Mouse (Mus musculus): ENCODE data around the gene Rabgap1l. TPM values are rescaled to one million over a fixed set of nuclear protein-coding genes. Genes with fewer than 3 reads are reported as not detected.
A peak's percentile ranks its signal among the peaks of the same experiment; 100 is the strongest.

Rabgap1l gene
- polyA plus RNA-seq, 1 experiment from 2014 or later, result 21.3 TPM

GRCm38 (mm10) chr1:160249786-160250185 is 543.2 kb downstream of the Rabgap1l start:
- Histone ChIP-seq H3K36me3 (ENCODE audit: poor library complexity, severe bottlenecking) (no peaks in the 10 kb centered on the region), H3K9ac (no peak overlapping the region), H3K27me3 (no peaks in the 10 kb centered on the region), H3K27ac (no peak overlapping the region), H3K4me3 (no peak overlapping the region), H3K4me1 (0 out of 2 replicates have a peak, but pooled peaks cover 3% of the 10 kb centered on the region), H3K9me3 (replicated peaks) (no peaks in the 10 kb centered on the region), H3K4me2 (no peak overlapping the region)
- no peak for ATAC-seq
- WGBS, result 82% methylated on average over 3 of the region's 3 CpGs

- 81% methylated on average over 9 of the region's 9 CpGs for WGBS
- H3K27me3 ChIP-seq, result no peaks in the 10 kb centered on the region
- H3K4me2 ChIP-seq, result no peak overlapping the region
- ATAC-seq, result no peak
- H3K36me3 ChIP-seq (ENCODE audit: poor library complexity, severe bottlenecking), result no peaks in the 10 kb centered on the region
- H3K9me3 ChIP-seq (replicated peaks), result no peaks in the 10 kb centered on the region
- no peak overlapping the region for H3K9ac ChIP-seq
- no peak overlapping the region for H3K4me3 ChIP-seq
- H3K4me1 ChIP-seq, result 0 out of 2 replicates have a peak, but pooled peaks cover 3% of the 10 kb centered on the region
- H3K27ac ChIP-seq, result no peak overlapping the region
Observed at GRCm38 (mm10) chr1:160247473-160247872, 545.5 kb downstream of the Rabgap1l start.

GRCm38 (mm10) chr1:160246844-160247243 is 546.2 kb downstream of the Rabgap1l start:
- Histone ChIP-seq H3K27me3 (no peaks in the 10 kb centered on the region), H3K4me3 (no peak overlapping the region), H3K4me1 (0 out of 2 replicates have a peak, but pooled peaks cover 3% of the 10 kb centered on the region), H3K9me3 (replicated peaks) (no peaks in the 10 kb centered on the region), H3K9ac (no peak overlapping the region), H3K27ac (no peak overlapping the region), H3K4me2 (no peak overlapping the region), H3K36me3 (ENCODE audit: poor library complexity, severe bottlenecking) (no peaks in the 10 kb centered on the region)
- ATAC-seq, result peak; percentile 68; the same call in 1 of the 2 replicates
- WGBS, result 67% methylated on average over 4 of the region's 4 CpGs

GRCm38 (mm10) chr1:160245954-160246353 is 547.1 kb downstream of the Rabgap1l start:
- no peak for ATAC-seq
- no peaks in the 10 kb centered on the region for H3K36me3 ChIP-seq (ENCODE audit: poor library complexity, severe bottlenecking)
- no peaks in the 10 kb centered on the region for H3K27me3 ChIP-seq
- H3K4me1 ChIP-seq, result 0 out of 2 replicates have a peak, but pooled peaks cover 3% of the 10 kb centered on the region
- WGBS, result 80% methylated on average over 2 of the region's 2 CpGs
- no peak overlapping the region for H3K4me3 ChIP-seq
- H3K9me3 ChIP-seq (replicated peaks), result no peaks in the 10 kb centered on the region
- H3K4me2 ChIP-seq, result no peak overlapping the region
- no peak overlapping the region for H3K27ac ChIP-seq
- no peak overlapping the region for H3K9ac ChIP-seq

- Histone ChIP-seq H3K27ac (no peak overlapping the region), H3K9me3 (replicated peaks) (no peaks in the 10 kb centered on the region), H3K4me3 (no peak overlapping the region), H3K9ac (no peak overlapping the region), H3K27me3 (no peaks in the 10 kb centered on the region), H3K4me1 (0 out of 2 replicates have a peak, but pooled peaks cover 3% of the 10 kb centered on the region), H3K4me2 (no peak overlapping the region), H3K36me3 (ENCODE audit: poor library complexity, severe bottlenecking) (no peaks in the 10 kb centered on the region)
- no peak for ATAC-seq
- WGBS, result 92% methylated on average over 5 of the region's 5 CpGs
Observed at GRCm38 (mm10) chr1:160244689-160245088, 548.3 kb downstream of the Rabgap1l start.

- no peaks in the 10 kb centered on the region for H3K4me1 ChIP-seq
- H3K9me3 ChIP-seq (replicated peaks), result no peaks in the 10 kb centered on the region
- no peak overlapping the region for H3K4me3 ChIP-seq
- ATAC-seq, result no peak
- no peak overlapping the region for H3K4me2 ChIP-seq
- H3K27me3 ChIP-seq, result no peaks in the 10 kb centered on the region
- no peak overlapping the region for H3K9ac ChIP-seq
- H3K36me3 ChIP-seq (ENCODE audit: poor library complexity, severe bottlenecking), result no peaks in the 10 kb centered on the region
- no peak overlapping the region for H3K27ac ChIP-seq
- 87% methylated on average over 2 of the region's 2 CpGs for WGBS
Observed at GRCm38 (mm10) chr1:160240091-160240490, 552.9 kb downstream of the Rabgap1l start.

- WGBS, result 81% methylated on average over 1 of the region's 1 CpGs
- Histone ChIP-seq H3K4me2 (no peak overlapping the region), H3K9ac (no peak overlapping the region), H3K27ac (no peak overlapping the region), H3K4me3 (no peak overlapping the region), H3K36me3 (ENCODE audit: poor library complexity, severe bottlenecking) (no peaks in the 10 kb centered on the region), H3K4me1 (0 out of 2 replicates have a peak, but pooled peaks cover 3% of the 10 kb centered on the region), H3K27me3 (no peaks in the 10 kb centered on the region), H3K9me3 (replicated peaks) (no peaks in the 10 kb centered on the region)
- ATAC-seq, result no peak
Observed at GRCm38 (mm10) chr1:160238852-160239443, 554.1 kb downstream of the Rabgap1l start.

GRCm38 (mm10) chr1:160237981-160238380 is 555.0 kb downstream of the Rabgap1l start:
- H3K9me3 ChIP-seq (replicated peaks), result no peaks in the 10 kb centered on the region
- H3K4me1 ChIP-seq, result 0 out of 2 replicates have a peak, but pooled peaks cover 6% of the 10 kb centered on the region
- H3K27ac ChIP-seq, result no peak overlapping the region
- ATAC-seq, result no peak
- no peak overlapping the region for H3K4me2 ChIP-seq
- no peak overlapping the region for H3K9ac ChIP-seq
- no peaks in the 10 kb centered on the region for H3K27me3 ChIP-seq
- WGBS, result 96% methylated on average over 2 of the region's 2 CpGs
- H3K4me3 ChIP-seq, result no peak overlapping the region
- no peaks in the 10 kb centered on the region for H3K36me3 ChIP-seq (ENCODE audit: poor library complexity, severe bottlenecking)

GRCm38 (mm10) chr1:160233921-160234320 is 559.1 kb downstream of the Rabgap1l start:
- ATAC-seq, result no peak
- H3K4me2 ChIP-seq, result no peak overlapping the region
- no peaks in the 10 kb centered on the region for H3K36me3 ChIP-seq (ENCODE audit: poor library complexity, severe bottlenecking)
- H3K27me3 ChIP-seq, result no peaks in the 10 kb centered on the region
- H3K9me3 ChIP-seq (replicated peaks), result no peaks in the 10 kb centered on the region
- peaks cover 15% of the 10 kb centered on the region for H3K4me1 ChIP-seq
- no peak overlapping the region; the same call in 1 of the 2 replicates for H3K27ac ChIP-seq
- H3K4me3 ChIP-seq, result no peak overlapping the region
- H3K9ac ChIP-seq, result no peak overlapping the region

GRCm38 (mm10) chr1:160232113-160232512 is 560.9 kb downstream of the Rabgap1l start:
- H3K36me3 ChIP-seq (ENCODE audit: poor library complexity, severe bottlenecking), result no peaks in the 10 kb centered on the region
- H3K4me1 ChIP-seq, result peaks cover 15% of the 10 kb centered on the region
- no peak overlapping the region; the same call in 1 of the 2 replicates for H3K27ac ChIP-seq
- no peak overlapping the region for H3K4me3 ChIP-seq
- no peak overlapping the region for H3K4me2 ChIP-seq
- H3K9me3 ChIP-seq (replicated peaks), result no peaks in the 10 kb centered on the region
- no peak overlapping the region for H3K9ac ChIP-seq
- H3K27me3 ChIP-seq, result no peaks in the 10 kb centered on the region
- ATAC-seq, result peak; percentile 55; the same call in 1 of the 2 replicates
- 36% methylated on average over 3 of the region's 3 CpGs for WGBS

- no peak for ATAC-seq
- no peak overlapping the region for H3K9ac ChIP-seq
- H3K4me2 ChIP-seq, result no peak overlapping the region
- WGBS, result 60% methylated on average over 4 of the region's 4 CpGs
- H3K9me3 ChIP-seq (replicated peaks), result no peaks in the 10 kb centered on the region
- peaks cover 15% of the 10 kb centered on the region for H3K4me1 ChIP-seq
- no peaks in the 10 kb centered on the region for H3K27me3 ChIP-seq
- no peaks in the 10 kb centered on the region for H3K36me3 ChIP-seq (ENCODE audit: poor library complexity, severe bottlenecking)
- H3K27ac ChIP-seq, result no peak overlapping the region
- no peak overlapping the region for H3K4me3 ChIP-seq
Observed at GRCm38 (mm10) chr1:160231013-160231412, 562.0 kb downstream of the Rabgap1l start.

- H3K36me3 ChIP-seq (ENCODE audit: poor library complexity, severe bottlenecking), result peaks cover 4% of the 10 kb centered on the region; the same call in 1 of the 2 replicates
- no peaks in the 10 kb centered on the region for H3K9me3 ChIP-seq (replicated peaks)
- no peaks in the 10 kb centered on the region for H3K27me3 ChIP-seq
- no peak overlapping the region for H3K27ac ChIP-seq
- no peak overlapping the region for H3K9ac ChIP-seq
- no peak for ATAC-seq
- H3K4me3 ChIP-seq, result no peak overlapping the region
- no peak overlapping the region for H3K4me2 ChIP-seq
- peaks cover 10% of the 10 kb centered on the region for H3K4me1 ChIP-seq
Observed at GRCm38 (mm10) chr1:160227850-160228249, 565.2 kb downstream of the Rabgap1l start.

- WGBS, result 89% methylated on average over 4 of the region's 4 CpGs
- ATAC-seq, result no peak
Observed at GRCm38 (mm10) chr1:160227196-160227595, 565.8 kb downstream of the Rabgap1l start.

More at GRCm38 (mm10) chr1:160227196-160227595, 565.8 kb downstream of the Rabgap1l start:
- Histone ChIP-seq H3K9me3 (replicated peaks) (no peaks in the 10 kb centered on the region), H3K4me1 (peaks cover 9% of the 10 kb centered on the region), H3K36me3 (ENCODE audit: poor library complexity, severe bottlenecking) (peaks cover 4% of the 10 kb centered on the region; the same call in 1 of the 2 replicates), H3K4me3 (no peak overlapping the region), H3K27ac (no peak overlapping the region), H3K9ac (no peak overlapping the region), H3K27me3 (no peaks in the 10 kb centered on the region), H3K4me2 (no peak overlapping the region)
